Mouse (Mus musculus): ENCODE data around the gene Slc41a2. TPM values are rescaled to one million over a fixed set of nuclear protein-coding genes. Genes with fewer than 3 reads are reported as not detected.

Gene Slc41a2
- polyA plus RNA-seq, 1 experiment from 2014 or later, result 14.6 TPM

DNA sequence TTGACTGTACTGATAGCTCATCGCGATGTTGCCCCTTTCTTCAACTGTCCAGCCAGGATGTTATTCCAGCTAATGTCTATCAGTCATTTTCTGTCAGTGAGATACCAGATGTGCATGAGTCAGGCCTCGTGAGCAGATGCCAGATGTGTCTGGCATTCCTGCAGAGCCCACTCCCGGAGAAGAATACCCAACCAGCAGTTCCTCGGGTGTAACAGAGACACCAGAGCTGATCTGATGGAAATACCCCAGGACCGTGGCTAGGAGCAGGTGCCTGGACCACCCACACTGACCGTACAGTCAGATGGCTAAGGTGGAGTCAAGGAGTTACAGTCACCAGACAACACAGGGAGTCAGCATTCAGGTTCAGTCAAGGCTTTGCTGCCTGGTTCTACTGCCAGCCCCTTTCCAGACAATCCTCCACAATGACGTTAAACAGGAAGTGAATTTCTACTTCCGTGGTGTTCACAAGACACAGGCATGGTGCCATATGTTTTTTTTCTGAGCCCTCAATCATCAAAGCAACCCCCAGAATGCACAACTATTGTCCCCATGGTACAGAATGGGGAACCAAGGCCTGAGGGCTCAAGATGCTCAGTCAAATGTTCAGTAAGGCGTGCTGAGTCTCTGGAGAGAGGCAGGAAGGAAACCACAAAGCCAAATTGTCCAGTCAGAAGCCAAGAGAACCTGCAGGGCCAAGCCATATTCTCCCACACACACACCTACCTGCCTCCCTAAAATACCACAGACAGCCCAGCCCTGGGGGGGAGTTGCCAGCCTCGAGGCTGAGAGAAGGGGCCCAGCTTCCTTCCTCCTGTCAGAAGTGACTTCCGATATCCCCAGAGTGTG is 153.8 kb downstream of the Slc41a2 start:
- Histone ChIP-seq H3K9ac (no peak overlapping the region), H3K4me3 (replicated peaks; ENCODE audit: low read length) (no peak overlapping the region), H3K4me1 (replicated peaks; ENCODE audit: control insufficient read depth, insufficient read depth, low read length) (peaks cover 14% of the 10 kb centered on the region; the same call in 1 of the 2 replicates), H3K4me2 (replicated peaks) (no peak overlapping the region), H3K9me3 (ENCODE audit: control insufficient read depth, low read length) (no peaks in the 10 kb centered on the region), H3K27ac (peak overlapping the region; percentile 16; the same call in 1 of the 2 replicates), H3K27me3 (ENCODE audit: control insufficient read depth, insufficient read depth, low read length) (no peaks in the 10 kb centered on the region), H3K36me3 (replicated peaks; ENCODE audit: control insufficient read depth, insufficient read depth) (no peaks in the 10 kb centered on the region)
- DNase-seq (ENCODE audit: low spot score), result no peak
- 73% methylated on average over 12 of the region's 12 CpGs for WGBS
- no peak for ATAC-seq (ENCODE audit: low FRiP score)

DNA sequence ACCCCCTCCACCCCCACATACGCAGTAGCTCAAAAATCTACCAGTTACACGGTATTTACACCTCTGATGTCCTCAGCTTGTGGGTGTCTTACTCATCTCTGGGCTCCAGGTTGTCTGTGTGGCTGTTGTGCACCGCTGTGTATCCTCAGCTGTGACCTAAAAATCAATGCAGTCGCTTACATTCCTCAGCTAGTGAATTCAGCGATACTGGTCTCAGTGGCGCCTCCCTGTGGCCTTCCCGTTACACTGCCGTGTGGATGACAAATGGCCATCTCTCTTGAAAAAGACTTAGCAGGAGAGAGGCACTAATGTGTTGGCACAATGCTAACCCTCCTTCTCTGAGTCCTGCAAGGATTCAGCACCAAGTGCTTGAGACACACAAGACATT is 155.1 kb downstream of the Slc41a2 start:
- no peak overlapping the region for H3K4me3 ChIP-seq (replicated peaks; ENCODE audit: low read length)
- no peak overlapping the region for H3K27ac ChIP-seq
- 31% methylated on average over 8 of the region's 8 CpGs for WGBS
- ATAC-seq (ENCODE audit: low FRiP score) (0 out of 2 replicates have a peak, but pooled peaks have one; percentile 28), DNase-seq (ENCODE audit: low spot score) (peak; percentile 74)
- no peak overlapping the region for H3K9ac ChIP-seq
- H3K27me3 ChIP-seq (ENCODE audit: control insufficient read depth, insufficient read depth, low read length), result no peaks in the 10 kb centered on the region
- no peaks in the 10 kb centered on the region for H3K9me3 ChIP-seq (ENCODE audit: control insufficient read depth, low read length)
- peaks cover 14% of the 10 kb centered on the region; the same call in 1 of the 2 replicates for H3K4me1 ChIP-seq (replicated peaks; ENCODE audit: control insufficient read depth, insufficient read depth, low read length)
- no peaks in the 10 kb centered on the region for H3K36me3 ChIP-seq (replicated peaks; ENCODE audit: control insufficient read depth, insufficient read depth)
- no peak overlapping the region for H3K4me2 ChIP-seq (replicated peaks)

- Histone ChIP-seq H3K9ac (no peak overlapping the region), H3K36me3 (replicated peaks; ENCODE audit: control insufficient read depth, insufficient read depth) (no peaks in the 10 kb centered on the region), H3K9me3 (ENCODE audit: control insufficient read depth, low read length) (no peaks in the 10 kb centered on the region), H3K27me3 (ENCODE audit: control insufficient read depth, insufficient read depth, low read length) (no peaks in the 10 kb centered on the region), H3K4me2 (replicated peaks) (no peak overlapping the region), H3K4me1 (replicated peaks; ENCODE audit: control insufficient read depth, insufficient read depth, low read length) (peaks cover 14% of the 10 kb centered on the region; the same call in 1 of the 2 replicates), H3K4me3 (replicated peaks; ENCODE audit: low read length) (no peak overlapping the region), H3K27ac (no peak overlapping the region)
- ATAC-seq (ENCODE audit: low FRiP score) (0 out of 2 replicates have a peak, but pooled peaks have one; percentile 5), DNase-seq (ENCODE audit: low spot score) (no peak)
- WGBS, result 61% methylated on average over 15 of the region's 15 CpGs
These were observed 155.7 kb downstream of the Slc41a2 start for GRCm38 (mm10) chr10:83181831-83182572.

Other genes with a start within 250 kb of the Slc41a2 start
- 0.90 and 1.1 TPM in 2 replicates for gene D10Wsu102e, start 22.3 kb upstream of the Slc41a2 start, polyA plus RNA-seq (2014; fragmentation: Nextera tagmentation; extraction: Ambion mirVana)
- gene Aldh1l2, start 196.3 kb upstream of the Slc41a2 start, polyA plus RNA-seq (2014; fragmentation: Nextera tagmentation; extraction: Ambion mirVana), result 14.3 and 16.7 TPM in 2 replicates
- gene Washc4, start 205.9 kb upstream of the Slc41a2 start, polyA plus RNA-seq (2014; fragmentation: Nextera tagmentation; extraction: Ambion mirVana), result 32.7 and 34.9 TPM in 2 replicates

Data from hindbrain, embryonic 14.5 days (tissue).